Mouse (Mus musculus): ENCODE data around the gene Ptpn1. TPM values are rescaled to one million over a fixed set of nuclear protein-coding genes. Genes with fewer than 3 reads are reported as not detected.

The Ptpn1 gene
- 8.6 and 10.0 TPM in 2 replicates for polyA plus RNA-seq (2012; rRNA removed)
- 24.3 and 26.3 TPM in 2 replicates for polyA plus RNA-seq (2014; fragmentation: Nextera tagmentation; extraction: Ambion mirVana)

DNA sequence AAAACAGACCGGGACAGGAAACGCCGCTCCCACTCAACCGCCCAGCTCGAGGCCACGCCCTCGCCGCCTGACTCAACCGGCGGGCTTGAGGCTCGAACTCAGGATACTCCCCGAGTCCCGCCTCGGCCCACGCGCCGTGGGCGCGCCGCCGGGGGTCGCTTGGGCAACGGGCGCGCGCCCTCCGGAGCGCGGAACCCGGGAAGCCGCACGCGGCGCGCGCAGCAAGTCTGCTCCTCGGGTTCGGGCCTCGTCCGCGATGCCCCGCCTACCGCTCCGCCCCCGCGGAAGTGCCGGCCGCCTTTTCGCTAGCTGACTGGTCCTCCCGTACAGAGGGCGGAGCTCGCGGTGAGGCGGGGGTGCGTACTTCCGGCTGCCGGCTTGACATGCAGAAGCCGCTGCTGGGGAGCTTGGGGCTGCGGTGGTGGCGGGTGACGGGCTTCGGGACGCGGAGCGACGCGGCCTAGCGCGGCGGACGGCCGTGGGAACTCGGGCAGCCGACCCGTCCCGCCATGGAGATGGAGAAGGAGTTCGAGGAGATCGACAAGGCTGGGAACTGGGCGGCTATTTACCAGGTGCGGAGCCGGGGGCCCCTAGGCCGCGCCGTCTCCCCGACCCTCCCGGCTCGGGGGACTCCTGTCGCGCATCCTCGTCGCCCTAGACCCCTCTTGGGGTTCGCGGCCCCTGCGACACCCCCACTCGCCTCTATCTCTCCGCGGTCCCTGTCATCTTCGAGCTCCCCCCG is at the start of gene Ptpn1:
Ptpn1 (plus strand) TSS at position 73 of the 742 bp plus-strand sequence.
- H3K4me3 ChIP-seq (ENCODE audit: insufficient read depth in 1 of 2, low read depth in 2 of 2, low read length in 2 of 2): peak within 1 kb of the TSS; percentile 76 to 94
- no peaks in the 10 kb centered on the region for H3K27me3 ChIP-seq (ENCODE audit: control insufficient read depth, insufficient read depth, low read length)
- peak; percentile 97 for ATAC-seq (ENCODE audit: insufficient read depth)
- peak; percentile 88 to 91 (median 90) for DNase-seq (ENCODE audit: low read depth in 3 of 3, low spot score in 3 of 3)
- no peaks in the 10 kb centered on the region for H3K9me3 ChIP-seq (ENCODE audit: control insufficient read depth, low read length)
- H3K4me1 ChIP-seq (replicated peaks; ENCODE audit: control insufficient read depth in 2 of 2, insufficient read depth in 2 of 2, low read length in 1 of 2): peaks cover 8 to 16% of the 10 kb centered on the region in 2 experiments
- no peaks in the 10 kb centered on the region for H3K36me3 ChIP-seq (replicated peaks; ENCODE audit: control insufficient read depth, insufficient read depth, low read depth)
- under 1% methylated on average over 95 of the region's 99 CpGs for WGBS (ENCODE audit: insufficient replicate concordance)
- no peak within 1 kb of the TSS for H3K27ac ChIP-seq
- TF ChIP-seq EP300 (IDR thresholded peaks at IDR 0.05; ENCODE audit: low read depth) (no peak), CTCF (IDR thresholded peaks at IDR 0.05; ENCODE audit: low read depth) (no peak)
- H3K9ac ChIP-seq (replicated peaks): peak within 1 kb of the TSS; percentile 93
- H3K4me2 ChIP-seq (ENCODE audit: low read depth): peak within 1 kb of the TSS; percentile 94

DNA sequence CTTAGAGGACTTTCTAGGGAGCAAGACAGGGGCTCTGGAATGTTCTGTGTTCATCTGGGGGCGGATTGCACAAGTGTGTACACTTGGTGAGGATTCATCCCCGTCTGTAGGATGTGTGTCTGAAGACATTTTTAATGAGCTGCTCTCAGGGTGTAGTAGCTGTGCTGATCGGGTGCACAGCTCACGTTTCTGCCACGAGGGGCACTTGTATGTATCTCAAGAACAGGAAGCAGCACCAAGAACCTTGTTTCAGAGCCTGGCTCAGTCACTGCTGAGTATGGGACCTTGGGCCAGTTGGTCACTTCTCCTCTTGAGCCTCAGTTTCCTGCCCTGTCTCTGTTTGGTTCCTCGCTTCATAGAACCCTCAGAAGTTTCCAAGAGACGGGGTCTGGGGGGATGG is 45.4 kb upstream of the Ptpn1 start:
- Histone ChIP-seq H3K9me3 (ENCODE audit: control insufficient read depth, low read length) (no peaks in the 10 kb centered on the region; the same call in 1 of the 2 replicates), H3K4me1 (replicated peaks; ENCODE audit: control insufficient read depth in 2 of 2, insufficient read depth in 2 of 2, low read length in 1 of 2) (peaks cover 8 to 18% of the 10 kb centered on the region in 2 experiments), H3K4me2 (ENCODE audit: low read depth) (no peak overlapping the region), H3K27me3 (ENCODE audit: control insufficient read depth, insufficient read depth, low read length) (no peaks in the 10 kb centered on the region), H3K4me3 (ENCODE audit: insufficient read depth in 1 of 2, low read depth in 2 of 2, low read length in 2 of 2) (no peak overlapping the region), H3K9ac (replicated peaks) (no peak overlapping the region), H3K36me3 (replicated peaks; ENCODE audit: control insufficient read depth, insufficient read depth, low read depth) (no peaks in the 10 kb centered on the region), H3K27ac (no peak overlapping the region)
- no peak for TF ChIP-seq EP300 (IDR thresholded peaks at IDR 0.05; ENCODE audit: low read depth)
- no peak for TF ChIP-seq CTCF (IDR thresholded peaks at IDR 0.05; ENCODE audit: low read depth)
- WGBS (ENCODE audit: insufficient replicate concordance): 23% methylated on average over 7 of the region's 7 CpGs
- ATAC-seq (ENCODE audit: insufficient read depth) (no peak), DNase-seq (ENCODE audit: low read depth in 3 of 3, low spot score in 3 of 3) (no peak)

DNA sequence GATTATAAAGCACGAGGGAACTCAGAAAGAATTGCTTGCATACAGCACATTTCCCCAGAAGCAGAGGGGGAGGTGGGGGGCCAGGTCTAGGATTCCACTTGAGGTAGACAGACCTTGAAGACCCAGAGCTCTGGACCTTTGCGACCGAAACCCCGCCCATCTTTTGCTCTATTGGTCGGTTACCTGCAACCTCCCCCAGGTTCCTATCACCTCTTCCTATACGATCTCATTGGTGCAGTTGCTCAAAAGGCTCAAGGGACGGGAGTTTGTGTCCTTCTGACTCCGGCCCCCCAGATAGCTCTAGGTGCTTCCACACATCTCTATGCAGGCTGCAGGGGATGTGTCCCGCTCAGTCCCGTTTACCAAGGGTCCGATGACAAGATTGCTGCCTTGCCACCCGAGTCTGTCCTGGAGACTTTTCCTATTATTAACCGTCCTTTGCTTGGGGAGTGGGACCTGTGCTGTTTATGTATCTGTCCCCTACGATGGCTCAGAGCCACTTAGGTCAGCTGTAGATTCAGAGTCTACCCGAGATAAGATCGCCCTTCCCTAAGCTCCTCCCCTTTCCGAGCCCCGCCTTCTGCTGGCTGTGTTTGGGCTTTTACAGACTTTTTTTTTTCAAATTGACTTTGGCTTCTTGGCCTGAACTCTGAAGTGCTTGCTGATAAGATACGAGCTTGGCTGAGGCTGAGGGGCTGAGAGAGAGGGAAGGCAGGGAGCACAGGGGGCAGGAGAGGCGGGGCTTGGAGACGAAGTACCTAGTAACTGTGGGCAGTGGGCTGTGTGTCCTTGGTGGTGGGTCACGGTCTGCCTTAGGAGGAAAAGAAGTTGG is 44.1 kb upstream of the Ptpn1 start:
- peak overlapping the region; percentile 49 for H3K4me2 ChIP-seq (ENCODE audit: low read depth)
- 6% methylated on average over 22 of the region's 22 CpGs for WGBS (ENCODE audit: insufficient replicate concordance)
- no peak overlapping the region for H3K27ac ChIP-seq
- peak overlapping the region; percentile 9 to 33; a peak in 3 of 4 replicates for H3K4me3 ChIP-seq (ENCODE audit: insufficient read depth in 1 of 2, low read depth in 2 of 2, low read length in 2 of 2)
- ATAC-seq (ENCODE audit: insufficient read depth) (peak; percentile 26; the same call in 1 of the 2 replicates), DNase-seq (ENCODE audit: low read depth in 3 of 3, low spot score in 3 of 3) (peak; percentile 26 to 48 (median 44))
- no peaks in the 10 kb centered on the region; the same call in 1 of the 2 replicates for H3K9me3 ChIP-seq (ENCODE audit: control insufficient read depth, low read length)
- no peak overlapping the region for H3K9ac ChIP-seq (replicated peaks)
- no peaks in the 10 kb centered on the region for H3K36me3 ChIP-seq (replicated peaks; ENCODE audit: control insufficient read depth, insufficient read depth, low read depth)
- no peaks in the 10 kb centered on the region for H3K27me3 ChIP-seq (ENCODE audit: control insufficient read depth, insufficient read depth, low read length)
- TF ChIP-seq CTCF (IDR thresholded peaks at IDR 0.05; ENCODE audit: low read depth) (no peak), EP300 (IDR thresholded peaks at IDR 0.05; ENCODE audit: low read depth) (no peak)
- H3K4me1 ChIP-seq (replicated peaks; ENCODE audit: control insufficient read depth in 2 of 2, insufficient read depth in 2 of 2, low read length in 1 of 2): peaks cover 8 to 18% of the 10 kb centered on the region in 2 experiments

DNA sequence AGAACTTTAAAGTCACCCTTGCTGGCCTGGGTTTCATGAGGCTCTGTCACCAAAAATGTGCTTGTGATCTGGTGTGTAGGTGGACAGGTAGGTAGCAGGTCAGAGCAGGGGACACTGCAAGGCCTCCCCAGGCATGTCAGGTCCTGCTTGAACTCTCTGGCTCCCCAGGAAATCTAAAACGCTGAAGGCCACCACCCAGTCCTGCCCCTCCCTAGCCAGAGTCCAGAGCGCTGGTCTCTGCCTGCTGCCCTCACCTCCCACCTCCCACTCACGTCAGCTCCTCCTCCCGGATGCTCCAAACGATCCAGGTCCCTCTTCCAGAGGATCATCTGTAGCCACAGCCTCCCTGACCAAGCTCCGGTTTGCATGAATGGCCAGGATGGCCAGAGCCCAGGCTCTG is 43.0 kb upstream of the Ptpn1 start:
- H3K9me3 ChIP-seq (ENCODE audit: control insufficient read depth, low read length): no peaks in the 10 kb centered on the region
- H3K4me1 ChIP-seq (replicated peaks; ENCODE audit: control insufficient read depth in 2 of 2, insufficient read depth in 2 of 2, low read length in 1 of 2): peaks cover 8 to 18% of the 10 kb centered on the region in 2 experiments
- ATAC-seq (ENCODE audit: insufficient read depth): peak; percentile 17; the same call in 1 of the 2 replicates
- H3K9ac ChIP-seq (replicated peaks): no peak overlapping the region
- no peak overlapping the region for H3K4me3 ChIP-seq (ENCODE audit: insufficient read depth in 1 of 2, low read depth in 2 of 2, low read length in 2 of 2)
- 55% methylated on average over 6 of the region's 6 CpGs for WGBS (ENCODE audit: insufficient replicate concordance)
- H3K27ac ChIP-seq: no peak overlapping the region
- no peak overlapping the region for H3K4me2 ChIP-seq (ENCODE audit: low read depth)
- DNase-seq (ENCODE audit: low read depth in 3 of 3, low spot score in 3 of 3): no peak
- no peaks in the 10 kb centered on the region for H3K36me3 ChIP-seq (replicated peaks; ENCODE audit: control insufficient read depth, insufficient read depth, low read depth)
- TF ChIP-seq CTCF (IDR thresholded peaks at IDR 0.05; ENCODE audit: low read depth) (no peak), EP300 (IDR thresholded peaks at IDR 0.05; ENCODE audit: low read depth) (no peak)
- H3K27me3 ChIP-seq (ENCODE audit: control insufficient read depth, insufficient read depth, low read length): no peaks in the 10 kb centered on the region

DNA sequence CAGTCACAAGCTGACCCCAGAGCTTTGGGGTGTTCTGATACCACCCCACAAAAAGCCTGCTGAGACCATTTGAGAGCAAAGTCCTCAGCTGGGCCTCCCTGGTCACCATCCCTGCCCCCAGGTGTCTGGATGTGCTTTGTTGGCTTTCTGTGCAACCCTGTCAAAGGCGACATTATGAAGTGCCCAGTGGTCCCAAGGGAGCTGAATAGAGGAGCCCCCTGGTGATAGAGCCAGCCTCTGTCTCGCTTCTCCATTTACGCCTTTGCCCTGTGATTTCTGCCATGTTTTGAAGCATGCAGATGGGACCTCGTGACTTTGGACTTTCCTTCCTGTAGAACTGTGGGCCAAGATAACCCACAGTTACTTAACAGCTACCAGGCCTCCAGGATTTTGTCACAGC is 42.0 kb upstream of the Ptpn1 start:
- ATAC-seq (ENCODE audit: insufficient read depth) (no peak), DNase-seq (ENCODE audit: low read depth in 3 of 3, low spot score in 3 of 3) (no peak)
- Histone ChIP-seq H3K4me3 (ENCODE audit: insufficient read depth in 1 of 2, low read depth in 2 of 2, low read length in 2 of 2) (no peak overlapping the region), H3K27ac (no peak overlapping the region), H3K9me3 (ENCODE audit: control insufficient read depth, low read length) (no peaks in the 10 kb centered on the region), H3K27me3 (ENCODE audit: control insufficient read depth, insufficient read depth, low read length) (no peaks in the 10 kb centered on the region), H3K4me2 (ENCODE audit: low read depth) (no peak overlapping the region), H3K36me3 (replicated peaks; ENCODE audit: control insufficient read depth, insufficient read depth, low read depth) (no peaks in the 10 kb centered on the region), H3K4me1 (replicated peaks; ENCODE audit: control insufficient read depth in 2 of 2, insufficient read depth in 2 of 2, low read length in 1 of 2) (peaks cover 8 to 18% of the 10 kb centered on the region in 2 experiments), H3K9ac (replicated peaks) (no peak overlapping the region)
- 35% methylated on average over 4 of the region's 4 CpGs for WGBS (ENCODE audit: insufficient replicate concordance)
- TF ChIP-seq CTCF (IDR thresholded peaks at IDR 0.05; ENCODE audit: low read depth) (no peak), EP300 (IDR thresholded peaks at IDR 0.05; ENCODE audit: low read depth) (no peak)

Measured in liver, embryonic 14.5 days (tissue).